Mouse (Mus musculus) lung, postnatal 0 days (tissue): ENCODE data around the gene Adad2.

Experiments used
- CTCF ChIP-seq: IDR thresholded peaks from 2 replicates; pipeline ENCODE4 v1.5.1; 2016; ENCODE audit warnings: antibody characterized with exemption, mild to moderate bottlenecking
- EP300 ChIP-seq: IDR thresholded peaks from 2 replicates; pipeline ENCODE4 v1.6.1; 2016; ENCODE audit warnings: antibody characterized with exemption, mild to moderate bottlenecking, control low read depth

- TF ChIP-seq CTCF (no peak), EP300 (no peak)
Measured at GRCm38 (mm10) chr8:119661081-119661480, 48.5 kb downstream of the Adad2 start.
